Mouse (Mus musculus): Measurements from ENCODE around the gene Olfr1170. TPM values are rescaled to one million over a fixed set of nuclear protein-coding genes. Genes with fewer than 3 reads are reported as not detected.

The Olfr1170 gene
- polyA plus RNA-seq (2015; fragmentation: Nextera tagmentation; extraction: Ambion mirVana), result not detected in 2 replicates

DNA sequence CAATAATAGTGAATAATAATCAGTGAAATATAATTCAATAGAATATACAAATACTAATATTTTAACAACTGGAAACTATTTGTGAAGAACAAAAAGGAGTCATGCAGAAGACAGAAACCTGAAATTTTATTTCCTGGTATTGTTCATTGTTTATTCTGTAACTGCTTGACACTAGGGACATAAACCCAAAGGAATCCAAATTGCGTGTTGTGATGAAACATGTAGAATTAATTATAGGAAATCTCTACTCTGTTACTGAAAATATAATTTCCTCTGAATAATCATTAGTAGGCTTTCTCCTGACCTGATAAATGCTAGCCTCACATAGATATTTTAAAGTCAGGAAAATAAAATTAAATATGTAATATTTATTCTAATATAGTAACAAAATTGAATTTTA lies at the start of gene Olfr1170:
Gene Olfr1170 (minus strand): TSS at position 101 of the 400 bp plus-strand sequence.
- Histone ChIP-seq H3K9ac (ENCODE audit: low read length) (no peak within 1 kb of the TSS), H3K36me3 (ENCODE audit: control insufficient read depth, insufficient read depth, low read length) (no peaks in the 10 kb centered on the region), H3K9me3 (replicated peaks; ENCODE audit: control insufficient read depth, low read length) (no peaks in the 10 kb centered on the region), H3K4me3 (replicated peaks; ENCODE audit: low read length) (no peak within 1 kb of the TSS), H3K4me2 (ENCODE audit: low read depth, low read length) (no peak within 1 kb of the TSS), H3K4me1 (ENCODE audit: control insufficient read depth, insufficient read depth, low read length) (no peaks in the 10 kb centered on the region), H3K27me3 (ENCODE audit: control insufficient read depth, insufficient read depth, low read length) (no peaks in the 10 kb centered on the region), H3K27ac (ENCODE audit: low read length) (no peak within 1 kb of the TSS)
- WGBS, result 83% methylated on average over 1 of the region's 1 CpGs
- no peak for ATAC-seq (ENCODE audit: insufficient read depth, low FRiP score)

- Histone ChIP-seq H3K4me3 (replicated peaks; ENCODE audit: low read length) (no peak overlapping the region), H3K4me2 (ENCODE audit: low read depth, low read length) (no peak overlapping the region), H3K9me3 (replicated peaks; ENCODE audit: control insufficient read depth, low read length) (no peaks in the 10 kb centered on the region), H3K27me3 (ENCODE audit: control insufficient read depth, insufficient read depth, low read length) (no peaks in the 10 kb centered on the region), H3K4me1 (ENCODE audit: control insufficient read depth, insufficient read depth, low read length) (no peaks in the 10 kb centered on the region), H3K27ac (ENCODE audit: low read length) (no peak overlapping the region), H3K36me3 (ENCODE audit: control insufficient read depth, insufficient read depth, low read length) (no peaks in the 10 kb centered on the region), H3K9ac (ENCODE audit: low read length) (no peak overlapping the region)
- ATAC-seq (ENCODE audit: insufficient read depth, low FRiP score), result no peak
- WGBS, result 79% methylated on average over 1 of the region's 1 CpGs
Measured at GRCm38 (mm10) chr2:88220784-88221183, 7.3 kb downstream of the Olfr1170 start.

- H3K9me3 ChIP-seq (replicated peaks; ENCODE audit: control insufficient read depth, low read length), result no peaks in the 10 kb centered on the region
- H3K4me1 ChIP-seq (ENCODE audit: control insufficient read depth, insufficient read depth, low read length), result no peaks in the 10 kb centered on the region
- no peak for ATAC-seq (ENCODE audit: insufficient read depth, low FRiP score)
- WGBS, result 86% methylated on average over 2 of the region's 2 CpGs
- H3K27me3 ChIP-seq (ENCODE audit: control insufficient read depth, insufficient read depth, low read length), result no peaks in the 10 kb centered on the region
- H3K4me3 ChIP-seq (replicated peaks; ENCODE audit: low read length), result no peak within 1 kb of the TSS
- H3K9ac ChIP-seq (ENCODE audit: low read length), result no peak within 1 kb of the TSS
- H3K27ac ChIP-seq (ENCODE audit: low read length), result no peak within 1 kb of the TSS
- no peak within 1 kb of the TSS for H3K4me2 ChIP-seq (ENCODE audit: low read depth, low read length)
- no peaks in the 10 kb centered on the region for H3K36me3 ChIP-seq (ENCODE audit: control insufficient read depth, insufficient read depth, low read length)
Measured at GRCm38 (mm10) chr2:88181580-88181979, 46.6 kb downstream of the Olfr1170 start, which contains the start of gene Olfr1168. TSS of gene Olfr1168 (plus strand) at chr2:88181880.

Other genes with a start within 250 kb of the Olfr1170 start
- gene Olfr1158, start 238.2 kb downstream of the Olfr1170 start, polyA plus RNA-seq (2015; fragmentation: Nextera tagmentation; extraction: Ambion mirVana), result not detected in 2 replicates
- gene Olfr1160, start 220.1 kb downstream of the Olfr1170 start, polyA plus RNA-seq (2015; fragmentation: Nextera tagmentation; extraction: Ambion mirVana), result not detected in 2 replicates
- gene Olfr1161, start 205.6 kb downstream of the Olfr1170 start, polyA plus RNA-seq (2015; fragmentation: Nextera tagmentation; extraction: Ambion mirVana), result not detected in 2 replicates
- gene Olfr73, start 190.6 kb downstream of the Olfr1170 start, polyA plus RNA-seq (2015; fragmentation: Nextera tagmentation; extraction: Ambion mirVana), result 0.07 TPM in 1 of 2 replicates, not detected in the other
- not detected in 2 replicates for gene Olfr1162, start 177.2 kb downstream of the Olfr1170 start, polyA plus RNA-seq (2015; fragmentation: Nextera tagmentation; extraction: Ambion mirVana)
- gene Olfr1163, start 156.5 kb downstream of the Olfr1170 start, polyA plus RNA-seq (2015; fragmentation: Nextera tagmentation; extraction: Ambion mirVana), result not detected in 2 replicates
- gene Olfr1164, start 134.4 kb downstream of the Olfr1170 start, polyA plus RNA-seq (2015; fragmentation: Nextera tagmentation; extraction: Ambion mirVana), result not detected in 2 replicates
- not detected in 2 replicates for gene Olfr1166, start 100.1 kb downstream of the Olfr1170 start, polyA plus RNA-seq (2015; fragmentation: Nextera tagmentation; extraction: Ambion mirVana)
- not detected in 2 replicates for gene Olfr1167, start 73.1 kb downstream of the Olfr1170 start, polyA plus RNA-seq (2015; fragmentation: Nextera tagmentation; extraction: Ambion mirVana)
- not detected in 2 replicates for gene Olfr1168, start 46.5 kb downstream of the Olfr1170 start, polyA plus RNA-seq (2015; fragmentation: Nextera tagmentation; extraction: Ambion mirVana)
- not detected in 2 replicates for gene Olfr1173, start 51.5 kb upstream of the Olfr1170 start, polyA plus RNA-seq (2015; fragmentation: Nextera tagmentation; extraction: Ambion mirVana)
- gene Olfr1174-ps, start 86.8 kb upstream of the Olfr1170 start, polyA plus RNA-seq (2015; fragmentation: Nextera tagmentation; extraction: Ambion mirVana), result not detected in 2 replicates
- not detected in 2 replicates for gene Olfr1175-ps, start 98.9 kb upstream of the Olfr1170 start, polyA plus RNA-seq (2015; fragmentation: Nextera tagmentation; extraction: Ambion mirVana)
- not detected in 2 replicates for gene Olfr1176, start 108.4 kb upstream of the Olfr1170 start, polyA plus RNA-seq (2015; fragmentation: Nextera tagmentation; extraction: Ambion mirVana)
- not detected in 2 replicates for gene Olfr1177-ps, start 118.2 kb upstream of the Olfr1170 start, polyA plus RNA-seq (2015; fragmentation: Nextera tagmentation; extraction: Ambion mirVana)
- gene Olfr1178, start 158.7 kb upstream of the Olfr1170 start, polyA plus RNA-seq (2015; fragmentation: Nextera tagmentation; extraction: Ambion mirVana), result not detected in 2 replicates
- gene Olfr1179, start 178.1 kb upstream of the Olfr1170 start, polyA plus RNA-seq (2015; fragmentation: Nextera tagmentation; extraction: Ambion mirVana), result not detected in 2 replicates
- gene Olfr1180, start 190.8 kb upstream of the Olfr1170 start, polyA plus RNA-seq (2015; fragmentation: Nextera tagmentation; extraction: Ambion mirVana), result not detected in 2 replicates
- not detected in 2 replicates for gene Olfr1181, start 197.8 kb upstream of the Olfr1170 start, polyA plus RNA-seq (2015; fragmentation: Nextera tagmentation; extraction: Ambion mirVana)
- not detected in 2 replicates for gene Gm13757, start 220.8 kb upstream of the Olfr1170 start, polyA plus RNA-seq (2015; fragmentation: Nextera tagmentation; extraction: Ambion mirVana)
- gene Olfr1183, start 226.5 kb upstream of the Olfr1170 start, polyA plus RNA-seq (2015; fragmentation: Nextera tagmentation; extraction: Ambion mirVana), result not detected in 2 replicates

All from stomach, embryonic 16.5 days (tissue).